Mouse (Mus musculus) adrenal gland, postnatal 10 days (tissue): ENCODE data around the gene Cenpf. TPM values are rescaled to one million over a fixed set of nuclear protein-coding genes. Genes with fewer than 3 reads are reported as not detected.
A peak's percentile ranks its signal among the peaks of the same experiment; 100 is the strongest.
"Not testable (repeated sequence)": the region's sequence is repeated elsewhere in the genome, so short reads cannot be mapped to it uniquely, and the experiment has no call there.

Experiments used
- DNase-seq: peaks from one replicate; pipeline ENCODE4 v3.0.0; 2021; ENCODE audit warnings: mixed read lengths
- total RNA-seq, 2 experiments: library from RNA; stranded (reverse); gene quantifications; 2 replicates each; pipeline ENCODE4 v1.2.3; 2021

The Cenpf gene
- total RNA-seq, 2 experiments from 2014 or later, result 12.0 to 16.0 TPM

DNA sequence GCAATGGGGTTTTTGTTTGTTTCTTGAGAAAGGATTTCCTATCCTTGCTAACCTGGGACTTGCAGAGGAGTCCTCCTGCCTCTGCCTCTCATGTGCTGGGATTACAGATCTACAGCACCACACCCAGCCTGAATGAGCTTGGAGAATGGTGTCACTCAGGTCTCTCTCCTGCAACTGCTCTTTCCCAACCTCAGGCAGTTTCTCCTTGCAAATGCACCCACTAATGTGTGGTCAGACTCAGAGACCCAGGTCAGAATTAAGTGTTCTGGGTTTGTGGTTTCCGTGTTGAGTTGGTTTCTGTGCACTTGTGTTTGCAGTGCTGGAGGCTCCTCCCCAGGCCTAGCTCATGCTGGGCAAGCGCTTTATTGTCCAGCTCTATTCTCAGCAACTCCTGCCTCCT is 6.5 kb upstream of the Cenpf start:
- no peak for DNase-seq

DNA sequence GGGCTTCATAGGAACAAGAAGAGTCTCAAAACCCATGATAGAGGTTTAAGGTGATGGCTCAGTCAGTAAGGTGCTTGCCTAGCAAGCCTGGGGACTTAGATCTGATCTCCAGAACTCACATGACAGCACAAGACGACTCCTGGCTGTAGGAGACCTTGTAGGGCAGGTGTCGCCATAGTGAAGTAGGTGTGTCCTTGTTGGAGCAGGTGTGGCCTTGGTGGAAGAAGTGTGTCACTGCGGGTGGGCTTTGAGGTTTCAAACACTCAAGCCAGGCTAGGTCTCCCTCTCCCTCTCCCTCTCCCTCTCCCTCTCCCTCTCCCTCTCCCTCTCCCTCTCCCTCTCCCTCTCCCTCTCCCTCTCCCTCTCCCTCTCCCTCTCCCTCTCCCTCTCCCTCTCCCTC is 4.6 kb upstream of the Cenpf start:
- not testable (repeated sequence) for DNase-seq

DNA sequence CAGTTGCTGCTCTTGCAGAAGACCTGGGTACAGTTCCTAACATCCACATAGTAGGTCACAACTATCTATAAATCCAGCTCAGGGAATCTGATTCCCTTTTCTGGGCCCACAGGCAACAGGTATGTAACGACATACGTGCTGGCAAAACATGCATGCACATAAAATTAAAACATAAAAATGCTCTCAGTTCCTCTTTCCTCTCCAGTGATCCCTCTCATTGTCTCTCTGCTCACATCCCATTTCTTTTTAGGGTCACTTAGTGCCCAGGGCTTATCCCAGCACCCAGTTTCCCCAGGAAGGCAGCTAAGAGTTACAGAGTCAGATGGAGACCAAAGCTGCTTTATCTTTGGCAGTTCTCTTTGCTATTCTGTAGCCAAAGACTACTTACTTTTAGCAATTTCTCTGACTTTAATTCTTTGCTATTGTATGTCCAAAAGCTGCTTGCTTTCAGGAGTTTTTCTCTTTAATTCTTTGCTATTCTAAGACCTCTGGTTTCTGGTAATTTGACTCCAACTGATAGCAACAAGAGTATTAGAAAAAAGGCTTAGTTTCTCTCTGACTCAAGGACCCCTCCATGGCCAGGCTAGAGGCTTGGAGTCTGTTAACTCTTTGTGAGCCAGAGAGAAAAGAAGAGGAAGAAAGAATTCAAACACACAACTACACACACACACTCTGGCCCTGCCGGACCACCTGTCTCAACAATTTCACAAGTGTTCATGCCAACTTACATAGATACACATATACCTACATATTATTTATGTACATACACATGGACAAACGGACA is 1.4 kb upstream of the Cenpf start:
- DNase-seq, result no peak

DNA sequence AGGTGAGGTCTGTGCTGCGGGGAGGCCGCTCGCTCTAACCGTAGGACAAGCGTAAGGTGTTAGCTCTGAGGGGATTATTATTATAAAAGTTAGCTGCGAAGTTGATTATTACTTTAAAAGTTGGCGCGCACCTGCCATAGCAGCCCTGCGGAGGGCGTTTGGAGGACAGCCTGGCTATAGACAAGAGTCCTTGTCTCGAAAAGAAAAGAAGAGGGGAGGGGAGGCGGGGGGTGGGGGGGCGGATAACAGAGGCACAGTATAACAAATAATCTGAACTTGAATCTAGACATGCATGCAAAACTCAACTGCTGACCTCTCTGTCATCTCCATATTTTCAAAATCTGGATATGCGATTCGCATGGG is 483 bp upstream of the Cenpf start:
- no peak for DNase-seq

DNA sequence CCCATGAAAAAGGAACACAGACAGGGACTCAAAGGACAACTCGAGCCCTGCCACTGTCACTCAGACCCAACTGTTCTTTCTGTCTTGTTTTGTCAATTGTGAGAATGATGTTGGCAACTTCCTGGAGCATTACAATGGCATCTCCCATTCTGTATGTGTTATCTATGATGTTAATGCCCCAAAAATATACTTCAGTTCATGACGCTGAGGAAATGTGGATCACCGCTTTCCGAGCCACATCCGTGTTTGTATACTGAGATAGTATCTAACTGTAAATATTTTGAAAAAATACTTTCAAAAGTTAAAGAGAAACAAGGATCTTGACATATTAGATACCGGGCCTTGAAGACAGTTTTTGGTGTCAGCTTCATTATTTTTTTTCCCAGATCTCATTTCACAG is 1.9 kb downstream of the Cenpf start:
- DNase-seq, result no peak

DNA sequence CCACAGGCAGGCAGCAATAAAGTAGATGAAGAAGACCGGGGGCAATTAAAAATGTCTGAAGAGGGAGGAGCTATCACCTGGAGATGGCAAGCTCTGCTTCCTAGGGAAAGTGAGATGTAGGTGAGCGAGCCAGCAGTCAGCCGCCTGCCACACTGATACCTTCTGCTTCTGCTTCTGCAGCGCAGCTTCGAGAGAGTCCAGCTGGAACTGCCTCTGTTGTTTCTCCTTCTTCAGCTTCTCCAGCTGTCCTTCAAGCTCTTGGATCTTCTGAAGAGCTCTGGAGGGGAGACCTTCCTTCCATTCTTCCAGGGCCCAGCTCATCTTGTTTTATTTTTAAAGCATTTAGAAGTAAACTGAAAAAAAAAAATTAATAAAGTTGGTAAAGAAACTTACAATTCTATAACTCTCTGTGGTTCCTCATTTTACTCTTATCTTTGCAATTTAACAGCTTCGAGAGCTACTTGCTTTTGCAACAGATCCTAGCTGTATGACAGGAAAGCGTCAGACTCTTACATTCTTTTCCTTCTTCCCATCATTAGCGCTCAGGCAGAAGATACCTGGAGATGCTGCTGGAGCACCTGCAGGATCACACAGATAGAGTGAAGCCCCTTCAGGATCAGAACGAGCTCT is 3.0 kb downstream of the Cenpf start:
- DNase-seq, result no peak

DNA sequence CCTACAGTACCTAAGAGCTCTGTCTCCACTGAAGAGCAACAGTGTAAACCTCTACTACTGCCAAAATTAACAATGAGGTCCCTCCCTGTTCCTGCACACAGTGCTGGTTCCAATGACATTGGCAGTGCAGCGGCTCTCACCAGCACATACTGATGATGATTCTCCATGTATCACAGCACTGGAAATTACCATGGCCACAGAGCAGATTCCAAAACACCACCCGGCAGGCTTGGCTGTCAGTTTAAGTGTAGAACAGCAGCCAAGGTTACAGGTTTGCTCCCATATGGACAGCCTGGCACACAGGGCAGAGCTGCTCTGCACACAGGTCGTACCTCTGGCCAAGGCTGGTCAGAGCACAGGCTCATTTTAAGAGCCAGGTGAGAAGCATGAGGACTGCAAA is 8.3 kb downstream of the Cenpf start:
- no peak for DNase-seq

DNA sequence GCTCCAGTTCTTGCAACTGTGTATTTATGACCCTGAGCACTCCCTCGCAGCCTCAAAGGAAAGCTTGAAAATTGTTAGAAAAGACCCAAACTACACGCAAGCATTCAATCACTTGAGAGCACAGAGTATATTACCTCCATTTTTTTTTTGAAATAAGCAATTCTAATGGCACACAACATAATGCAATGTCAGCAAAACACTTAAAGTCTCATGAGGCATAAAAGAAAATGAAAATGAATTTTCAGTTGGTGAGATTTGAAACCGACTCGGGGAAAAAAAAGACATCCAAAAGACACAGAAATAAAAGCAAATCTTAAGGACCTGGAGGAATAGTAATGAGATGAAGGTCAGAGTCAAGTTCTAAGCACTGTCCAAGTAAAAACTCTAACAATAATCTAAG is 11.9 kb downstream of the Cenpf start:
- DNase-seq, result no peak

DNA sequence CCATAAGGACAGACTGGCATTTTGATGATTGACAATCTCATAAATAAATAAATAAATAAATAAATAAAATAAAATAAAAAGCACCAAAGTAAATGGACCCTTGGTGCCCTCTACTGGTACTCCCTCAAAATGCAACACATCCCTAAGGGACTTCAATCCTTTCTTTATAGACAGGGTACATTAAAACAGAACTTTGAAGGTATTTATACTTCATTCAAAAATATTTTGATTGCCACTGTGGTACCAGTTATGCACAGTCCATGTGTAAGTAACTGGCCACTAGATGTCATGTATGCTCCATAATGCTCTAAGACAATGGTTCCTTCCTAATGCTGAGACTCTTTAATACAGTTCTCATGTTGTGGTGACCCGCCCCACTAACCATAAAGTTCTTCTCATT is 12.5 kb downstream of the Cenpf start:
- DNase-seq, result peak; percentile 56

DNA sequence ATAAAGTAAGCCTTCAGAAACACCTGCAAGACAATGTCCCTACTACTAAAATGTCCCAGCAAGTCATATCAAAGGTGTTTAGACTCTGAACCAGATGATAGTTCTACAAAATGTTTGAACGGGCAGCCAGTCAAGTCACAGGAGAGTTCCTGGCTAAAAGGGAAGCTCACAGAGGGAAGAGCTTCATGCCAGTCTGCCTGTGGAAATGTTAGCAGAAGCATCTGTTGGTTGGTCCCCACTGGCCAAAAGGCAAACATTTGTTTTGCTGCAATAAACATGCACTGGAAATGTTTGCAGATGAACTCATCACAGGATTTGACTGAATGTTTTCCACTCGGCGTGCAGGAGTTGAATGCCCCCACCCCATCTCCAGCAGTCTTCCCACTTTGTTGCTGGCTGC is 21.9 kb downstream of the Cenpf start:
- DNase-seq, result no peak

DNA sequence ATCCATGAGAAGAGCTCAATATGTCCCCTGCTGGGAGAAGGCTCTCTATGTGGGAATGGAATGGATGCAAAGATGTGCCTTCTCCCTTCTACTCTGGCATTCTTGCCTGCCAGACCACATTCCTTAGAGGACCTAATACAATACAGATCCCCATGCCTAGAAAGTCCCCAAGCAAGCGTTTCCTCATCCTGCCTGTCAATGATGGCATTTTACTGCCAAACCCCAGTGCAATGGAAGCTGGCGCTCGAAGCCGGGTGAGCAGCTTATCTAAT is 23.1 kb downstream of the Cenpf start:
- no peak for DNase-seq

DNA sequence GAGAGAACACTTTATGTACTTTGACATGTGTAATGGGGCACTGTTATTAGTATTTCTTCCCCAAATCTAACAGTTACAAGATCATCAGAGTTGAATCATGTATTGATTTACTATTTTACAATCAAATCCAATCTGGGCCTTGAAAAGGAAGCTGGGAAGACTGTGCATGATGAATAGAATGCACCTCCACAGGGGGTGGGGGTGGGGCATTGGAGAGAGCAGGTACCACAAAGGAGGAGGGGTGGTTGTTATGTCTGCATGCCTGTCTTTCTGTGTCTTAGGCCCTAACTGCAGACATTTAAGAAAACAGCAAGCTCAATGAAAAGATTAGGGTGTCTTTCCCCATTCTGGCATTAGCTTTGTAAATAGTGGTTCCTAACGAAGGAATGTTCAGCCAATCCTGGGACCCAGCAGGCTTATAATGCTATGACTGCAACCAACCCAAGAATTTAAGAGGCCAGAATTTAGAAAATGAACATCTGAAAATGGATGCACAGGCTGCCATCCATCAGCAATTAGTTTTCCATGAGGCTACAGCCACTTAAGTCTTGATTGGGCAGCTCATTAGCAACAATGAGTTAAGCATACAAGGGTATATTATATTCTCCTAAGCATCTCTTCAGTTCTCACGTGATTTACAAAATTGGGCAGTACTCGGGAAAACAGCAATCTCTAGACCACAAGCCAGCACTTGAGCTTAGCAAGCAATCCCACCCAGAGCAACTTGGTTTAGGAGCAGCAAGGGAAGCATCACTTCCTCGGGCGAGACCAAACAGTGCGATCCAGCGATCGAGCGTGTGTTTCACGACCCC is 23.6 kb downstream of the Cenpf start:
- no peak for DNase-seq

DNA sequence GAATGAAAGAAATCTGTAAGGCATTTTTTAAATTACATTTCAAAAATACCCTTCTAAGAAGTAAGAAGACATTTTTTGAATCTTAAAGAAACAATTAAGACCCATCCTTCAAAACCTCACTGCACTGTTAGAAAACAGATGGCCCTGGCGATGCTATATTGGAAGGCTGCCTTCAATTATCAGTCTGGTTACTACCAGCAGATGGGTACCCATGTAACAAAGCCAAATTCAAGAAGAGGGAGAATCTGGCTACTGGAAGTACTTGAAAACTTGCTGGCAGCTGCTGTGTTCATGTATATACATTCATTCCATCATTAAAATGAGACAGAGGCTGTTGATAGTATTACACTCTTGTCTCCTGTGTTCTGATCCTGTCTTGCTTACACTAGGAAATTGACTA is 24.4 kb downstream of the Cenpf start:
- DNase-seq, result no peak

DNA sequence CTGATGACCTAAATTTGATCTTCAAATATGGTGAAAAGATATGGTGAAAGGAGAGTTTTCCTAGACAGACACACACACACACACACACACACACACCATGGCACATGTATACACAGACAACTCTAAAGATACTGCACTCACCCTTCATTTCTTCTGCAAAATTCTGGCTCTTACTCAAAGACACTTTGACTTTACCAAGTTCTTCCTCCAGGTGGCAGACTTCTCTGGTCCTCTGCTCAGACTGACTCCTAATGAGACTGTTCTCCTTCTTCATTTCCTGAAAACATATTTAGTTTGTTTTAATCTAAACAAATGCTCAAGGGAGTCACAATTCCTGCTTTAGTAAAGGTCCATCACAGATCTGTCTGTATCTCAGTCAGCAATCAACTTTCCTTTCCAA is 26.0 kb downstream of the Cenpf start:
- DNase-seq, result peak; percentile 63

DNA sequence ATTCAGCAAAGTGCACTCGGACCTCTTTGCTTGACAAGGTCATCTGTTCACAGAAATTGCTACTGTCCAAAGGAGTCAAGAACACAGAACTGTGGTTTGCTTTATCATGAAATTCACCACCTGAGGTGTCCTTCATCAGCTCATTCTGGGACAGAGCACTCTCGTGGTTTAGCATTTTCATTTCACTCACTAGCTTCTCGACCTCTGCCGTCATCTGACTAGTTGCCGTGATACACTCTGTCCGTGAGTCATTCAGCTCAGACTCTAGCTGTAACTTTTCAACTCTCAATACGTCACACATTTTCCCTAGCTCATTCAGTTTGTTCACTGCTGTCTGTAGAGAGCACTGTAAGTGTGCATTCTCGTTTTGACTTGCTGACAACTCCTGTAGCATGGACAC is 30.5 kb downstream of the Cenpf start:
- no peak for DNase-seq

DNA sequence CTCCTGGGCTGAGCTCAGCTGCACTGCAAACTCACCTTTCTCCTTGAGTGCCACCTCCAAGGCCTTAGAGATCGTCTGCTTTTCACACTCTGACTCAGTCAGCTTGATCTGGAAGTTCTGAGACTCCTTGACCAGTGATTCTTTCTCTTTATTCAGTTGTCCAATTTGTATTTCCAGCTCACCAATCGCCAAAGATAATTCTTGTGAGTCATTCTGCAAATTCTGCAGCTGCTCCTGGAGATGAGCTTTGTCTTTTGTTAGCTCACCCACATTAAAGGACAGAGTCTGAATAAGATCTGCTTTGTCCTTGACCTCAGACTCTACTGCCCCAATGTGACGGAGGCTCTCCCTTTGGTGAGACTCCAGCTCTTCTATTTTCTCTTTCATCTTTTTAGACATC is 34.1 kb downstream of the Cenpf start:
- no peak for DNase-seq

DNA sequence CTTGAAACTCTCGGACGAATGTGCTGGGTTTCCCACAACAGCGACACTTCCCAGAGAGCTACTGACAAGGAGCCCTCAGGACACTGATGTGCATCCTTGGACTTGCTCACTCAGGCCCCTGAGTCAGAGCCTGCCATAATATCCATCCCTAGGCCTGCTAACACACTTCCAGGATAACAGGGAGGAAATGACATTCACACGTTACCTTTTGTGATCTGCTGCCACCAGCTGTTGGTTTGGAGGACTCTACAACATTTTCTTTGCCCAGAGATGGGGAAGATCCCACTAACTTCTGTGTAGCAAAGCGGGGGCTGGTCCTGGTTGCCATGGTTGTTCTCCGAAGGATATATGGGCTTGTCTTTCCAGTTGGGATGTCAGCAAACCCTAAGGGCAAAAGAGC is 41.3 kb downstream of the Cenpf start:
- no peak for DNase-seq

DNA sequence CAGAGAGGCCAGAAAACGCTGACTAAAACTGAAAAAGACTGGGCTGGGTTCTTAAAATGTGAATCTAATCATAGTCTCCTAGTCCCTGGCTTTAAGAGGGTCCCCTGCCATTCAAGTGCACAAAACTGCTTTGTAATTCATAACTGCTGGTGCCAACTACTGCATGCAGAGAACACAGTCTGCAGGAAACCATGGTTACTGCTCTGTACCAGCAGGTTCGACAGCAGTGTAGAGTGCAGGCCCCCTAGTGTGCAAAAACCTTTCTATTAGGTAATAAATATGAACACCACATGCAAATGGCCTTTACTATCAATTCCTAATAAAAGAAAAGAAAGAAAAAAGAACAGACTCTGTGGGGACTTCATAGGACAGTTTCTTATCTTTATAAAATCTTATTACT is 42.5 kb downstream of the Cenpf start:
- no peak for DNase-seq

DNA sequence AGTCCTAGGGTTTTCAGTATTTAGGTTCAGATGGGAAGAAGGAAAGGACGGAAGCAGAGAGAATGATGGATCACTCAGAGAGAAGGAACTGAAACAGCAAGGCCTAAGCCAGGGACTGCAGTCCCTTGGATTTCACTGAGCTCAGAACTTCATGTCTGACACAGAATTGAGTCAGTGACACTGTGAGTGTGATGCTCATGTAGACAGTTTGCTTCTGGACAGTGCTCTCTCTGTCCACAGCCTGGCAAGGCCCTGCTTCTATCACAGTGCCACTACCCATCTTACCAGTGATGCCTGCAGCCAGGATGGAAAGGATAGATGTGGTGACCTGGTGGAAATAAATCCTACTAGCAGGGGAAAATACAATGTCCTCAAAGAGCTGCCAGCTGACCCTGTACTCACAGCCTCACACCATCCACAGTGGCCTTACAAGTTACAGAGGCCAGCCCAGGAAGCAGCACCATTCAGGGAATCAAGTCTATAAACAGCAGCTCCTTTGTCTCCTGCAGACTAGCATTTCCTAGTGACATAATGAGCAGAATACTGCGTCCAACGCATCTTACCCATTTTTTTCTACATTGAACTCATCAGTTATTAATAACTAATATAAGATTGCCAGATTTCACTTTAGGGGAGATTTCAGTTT is 43.1 kb downstream of the Cenpf start:
- DNase-seq, result no peak

DNA sequence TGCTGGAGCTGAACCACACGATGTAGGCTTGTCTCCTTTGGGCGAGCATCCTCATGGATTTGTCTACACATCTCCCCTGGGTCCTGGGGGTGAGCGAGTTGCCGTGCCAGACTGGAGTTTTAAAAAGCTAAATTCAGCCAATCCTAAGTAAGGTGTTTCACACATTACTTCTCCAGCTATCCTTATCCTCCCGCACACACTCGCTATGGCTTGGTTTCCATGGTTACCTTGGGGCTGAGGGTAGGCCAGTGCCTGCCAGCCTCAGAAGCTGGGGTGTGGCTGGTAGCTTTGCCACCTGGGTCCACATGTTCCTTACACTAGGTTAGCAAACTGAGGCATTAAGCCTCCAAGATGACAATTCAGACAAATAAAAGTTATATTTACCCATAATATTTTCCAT is 48.3 kb downstream of the Cenpf start:
- DNase-seq, result no peak

DNA sequence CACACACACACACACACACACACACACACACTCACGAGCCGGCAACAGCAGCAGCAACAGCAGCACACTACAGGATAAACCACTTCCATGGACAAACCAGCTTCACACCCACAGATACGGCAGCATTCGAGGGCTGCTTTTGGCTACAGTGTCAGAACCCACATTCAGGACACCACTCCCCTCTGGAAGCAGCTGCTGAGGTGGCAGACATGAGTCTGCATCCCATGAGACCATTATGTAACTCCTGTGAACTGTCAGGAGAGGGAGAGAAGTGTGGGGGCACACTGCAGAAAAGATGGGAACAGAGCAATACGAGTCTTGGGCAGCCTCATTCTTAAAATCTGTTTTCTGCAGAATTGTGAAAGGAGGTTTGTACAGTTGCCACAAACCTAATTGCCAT is 54.1 kb downstream of the Cenpf start:
- DNase-seq, result no peak

DNA sequence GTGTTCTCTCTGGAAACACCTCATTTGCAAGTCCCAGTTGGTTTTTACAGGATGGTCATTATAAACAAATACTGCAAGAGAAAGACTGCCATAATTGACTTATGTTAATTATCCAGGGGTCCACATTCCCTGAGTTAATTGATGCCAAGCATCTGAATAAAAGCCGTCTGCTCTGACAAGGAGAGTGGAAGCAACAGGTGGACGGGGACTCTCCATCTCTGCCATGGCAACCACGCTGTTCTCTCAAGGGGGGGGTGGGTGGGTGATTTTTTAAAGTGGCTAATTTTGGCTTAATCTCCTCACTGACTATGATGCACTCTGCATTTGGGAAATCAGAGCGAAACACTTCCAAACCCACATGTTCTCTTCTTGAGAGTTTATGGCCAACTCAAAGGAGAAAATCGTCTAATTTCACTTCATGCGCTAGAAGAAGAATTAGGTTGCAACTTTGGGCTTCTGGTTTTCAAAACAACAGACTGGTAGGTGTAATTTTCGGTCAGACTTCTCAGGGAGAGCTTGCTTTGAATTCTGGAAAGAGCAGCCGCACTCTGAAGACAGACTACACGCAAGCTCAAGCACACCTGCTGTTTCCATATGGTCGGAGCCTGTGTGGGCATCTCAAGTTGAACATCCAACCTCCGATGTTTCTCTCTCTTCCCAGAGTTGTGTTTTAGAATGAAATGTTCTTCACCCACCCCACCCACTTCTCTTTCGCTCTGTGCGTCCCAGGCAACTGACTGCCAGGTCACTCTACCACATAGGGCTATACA is 55.8 kb downstream of the Cenpf start:
- no peak for DNase-seq

DNA sequence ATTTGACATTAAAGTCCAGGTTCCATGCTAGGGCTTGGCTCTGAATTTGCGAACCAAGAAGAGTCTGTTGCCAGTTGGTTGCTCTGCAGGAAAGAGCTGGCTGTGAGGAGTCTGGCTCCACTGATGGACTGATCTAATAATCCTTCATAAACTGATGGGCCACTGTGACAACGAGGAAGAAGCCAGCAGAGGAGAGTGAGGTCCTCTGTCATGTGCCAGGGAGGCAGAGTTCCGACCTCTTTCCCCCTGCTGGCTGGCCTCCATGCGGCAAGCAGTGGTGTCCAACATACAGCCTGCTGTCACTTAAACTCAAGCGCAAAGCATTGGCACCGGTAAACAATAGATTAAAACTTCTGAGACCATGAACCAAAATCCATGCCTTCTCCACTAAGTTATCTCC is 57.9 kb downstream of the Cenpf start:
- no peak for DNase-seq
